Mouse (Mus musculus): Measurements from ENCODE around the gene Dclk3. TPM values are rescaled to one million over a fixed set of nuclear protein-coding genes. Genes with fewer than 3 reads are reported as not detected.

The Dclk3 gene
- polyA plus RNA-seq, 1 experiment, result not detected

DNA sequence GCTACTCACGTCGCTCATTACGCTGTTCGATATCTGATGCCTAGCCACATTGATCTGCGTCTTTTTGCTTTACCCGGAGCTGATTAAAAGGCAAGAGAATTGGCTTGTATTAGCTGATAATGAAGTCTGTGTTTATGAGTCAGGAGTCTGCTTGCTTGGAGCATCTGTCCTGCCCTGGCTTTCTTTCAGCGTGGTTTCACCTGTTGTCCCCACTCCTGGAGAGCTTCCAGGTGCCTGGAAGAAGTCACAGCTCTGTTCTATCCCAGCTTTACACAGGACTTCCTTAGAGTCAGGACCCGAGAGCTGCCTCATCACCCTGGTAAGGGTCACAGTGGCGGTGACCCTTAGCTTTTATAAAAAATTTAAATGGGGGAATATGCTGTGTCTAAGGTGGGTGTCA lies 61.3 kb downstream of the Dclk3 start:
- Histone ChIP-seq H3K4me1 (ENCODE audit: control insufficient read depth, insufficient read depth, low read length) (no peaks in the 10 kb centered on the region), H3K4me3 (replicated peaks; ENCODE audit: control insufficient read depth, low read depth, low read length) (no peak overlapping the region), H3K27ac (ENCODE audit: control insufficient read depth, insufficient read depth, low read depth, low read length, poor library complexity) (no peak overlapping the region)
- 82% methylated on average over 9 of the region's 9 CpGs for WGBS
- TF ChIP-seq POLR2A (IDR thresholded peaks at IDR 0.05; ENCODE audit: borderline replicate concordance, control insufficient read depth, low read depth, low read length) (no peak), CTCF (IDR thresholded peaks at IDR 0.05; ENCODE audit: control insufficient read depth, insufficient read depth, low read length) (no peak)

DNA sequence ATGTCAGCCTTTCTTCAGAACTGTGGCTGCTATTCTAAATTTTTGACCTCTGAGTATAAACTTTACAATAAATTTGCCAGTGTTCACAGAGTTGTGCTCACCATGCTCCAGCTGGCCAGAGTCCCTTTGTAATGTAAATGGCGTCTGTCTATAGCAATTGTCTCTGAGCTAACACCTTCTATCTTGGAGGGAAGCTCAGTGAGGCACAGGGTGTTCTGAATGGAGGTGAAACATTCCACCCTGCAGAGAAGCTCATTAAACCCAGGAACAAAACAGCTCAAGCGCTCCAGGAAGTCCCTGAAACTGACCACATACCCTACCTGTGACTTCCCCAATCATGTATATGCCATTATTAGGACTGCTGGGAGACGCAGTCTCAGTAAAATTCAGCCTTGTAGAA lies 67.2 kb downstream of the Dclk3 start:
- WGBS, result 63% methylated on average over 3 of the region's 3 CpGs
- H3K4me1 ChIP-seq (ENCODE audit: control insufficient read depth, insufficient read depth, low read length), result no peaks in the 10 kb centered on the region
- TF ChIP-seq CTCF (IDR thresholded peaks at IDR 0.05; ENCODE audit: control insufficient read depth, insufficient read depth, low read length), result no peak
- TF ChIP-seq POLR2A (IDR thresholded peaks at IDR 0.05; ENCODE audit: borderline replicate concordance, control insufficient read depth, low read depth, low read length), result no peak
- H3K4me3 ChIP-seq (replicated peaks; ENCODE audit: control insufficient read depth, low read depth, low read length), result no peak overlapping the region
- no peak overlapping the region for H3K27ac ChIP-seq (ENCODE audit: control insufficient read depth, insufficient read depth, low read depth, low read length, poor library complexity)

DNA sequence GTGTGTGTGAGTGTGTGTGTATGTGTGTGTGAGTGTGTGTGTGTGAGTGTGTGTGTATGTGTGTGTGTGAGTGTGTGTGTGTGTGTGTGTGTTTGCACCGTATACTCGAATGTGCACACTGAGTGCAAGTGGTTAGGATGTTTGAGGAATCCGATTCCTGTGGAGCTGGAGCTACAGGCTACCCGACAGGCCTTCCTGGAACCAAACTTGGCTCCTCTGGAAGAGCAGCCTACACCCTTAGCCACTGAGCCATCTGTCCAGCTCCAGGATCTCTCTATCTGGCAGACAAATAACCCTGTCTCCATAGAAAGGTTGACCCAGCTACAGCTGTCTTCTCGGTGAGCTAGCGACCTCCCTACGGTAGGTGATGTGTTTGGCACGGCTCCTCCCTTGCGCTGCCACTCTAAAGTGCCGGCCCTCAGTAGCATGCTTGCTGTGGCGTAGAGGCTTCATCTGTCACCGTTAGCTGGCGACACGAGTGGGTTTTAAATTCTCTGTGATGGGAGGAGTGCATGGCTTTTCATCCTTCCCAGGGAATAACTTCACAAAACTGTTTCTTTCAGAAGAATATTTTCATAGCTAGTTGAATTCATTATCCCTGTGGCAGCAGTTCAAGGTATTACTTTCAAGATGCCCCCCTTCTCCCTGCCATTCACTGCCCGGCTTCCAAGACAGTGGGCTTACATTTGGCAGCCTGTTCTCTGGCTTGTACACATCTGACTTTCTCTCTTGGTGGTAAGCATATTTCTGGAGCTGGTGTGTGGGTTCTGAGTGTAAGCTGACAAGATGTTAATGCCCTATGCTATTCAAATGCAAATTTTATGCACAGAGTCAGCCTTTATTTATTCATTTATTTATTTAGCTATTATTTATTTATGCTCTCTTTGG lies 75.9 kb downstream of the Dclk3 start:
- no peak overlapping the region for H3K4me3 ChIP-seq (replicated peaks; ENCODE audit: control insufficient read depth, low read depth, low read length)
- 79% methylated on average over 15 of the region's 15 CpGs for WGBS
- H3K27ac ChIP-seq (ENCODE audit: control insufficient read depth, insufficient read depth, low read depth, low read length, poor library complexity), result no peak overlapping the region
- no peaks in the 10 kb centered on the region for H3K4me1 ChIP-seq (ENCODE audit: control insufficient read depth, insufficient read depth, low read length)
- no peak for TF ChIP-seq POLR2A (IDR thresholded peaks at IDR 0.05; ENCODE audit: borderline replicate concordance, control insufficient read depth, low read depth, low read length)

DNA sequence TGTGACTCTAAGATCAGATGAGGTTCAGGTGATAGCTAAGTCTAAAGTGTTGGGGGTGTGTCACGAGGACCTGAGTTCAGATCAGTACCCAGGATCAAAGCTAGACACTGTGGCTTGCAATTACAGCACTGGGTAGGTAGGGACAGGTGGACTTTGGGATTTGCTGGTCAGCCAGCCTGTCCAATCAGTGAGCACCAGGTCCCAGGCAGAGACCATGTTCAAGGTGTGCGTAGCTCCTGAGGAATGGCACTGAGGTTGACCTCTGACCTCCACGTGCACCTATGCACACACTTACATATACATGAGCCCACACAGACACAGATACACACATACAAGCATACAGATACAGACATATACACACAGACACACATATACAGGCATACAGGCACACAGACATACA lies 76.7 kb downstream of the Dclk3 start:
- no peak overlapping the region for H3K27ac ChIP-seq (ENCODE audit: control insufficient read depth, insufficient read depth, low read depth, low read length, poor library complexity)
- 80% methylated on average over 3 of the region's 3 CpGs for WGBS
- H3K4me1 ChIP-seq (ENCODE audit: control insufficient read depth, insufficient read depth, low read length), result no peaks in the 10 kb centered on the region
- TF ChIP-seq CTCF (IDR thresholded peaks at IDR 0.05; ENCODE audit: control insufficient read depth, insufficient read depth, low read length), result no peak
- no peak for TF ChIP-seq POLR2A (IDR thresholded peaks at IDR 0.05; ENCODE audit: borderline replicate concordance, control insufficient read depth, low read depth, low read length)
- no peak overlapping the region for H3K4me3 ChIP-seq (replicated peaks; ENCODE audit: control insufficient read depth, low read depth, low read length)

DNA sequence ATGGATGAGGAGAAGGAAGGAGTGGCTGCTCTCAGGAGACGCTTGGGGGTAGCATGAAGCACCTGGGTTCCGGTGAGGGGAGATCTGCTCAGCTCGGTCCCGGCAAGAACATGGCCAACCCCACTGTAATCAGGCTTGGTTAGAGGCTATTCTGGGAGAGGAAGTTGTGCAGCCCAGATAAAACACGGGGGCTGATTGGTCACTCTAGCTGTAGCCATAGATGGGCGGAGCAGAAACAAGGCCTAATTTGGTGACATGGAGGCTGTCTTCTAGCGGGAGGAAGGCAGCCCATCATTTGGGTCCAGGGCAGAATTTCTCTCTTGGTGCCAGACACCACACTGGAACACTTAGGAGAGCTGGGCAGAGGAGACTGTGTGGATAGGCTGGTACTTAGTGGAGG lies 83.3 kb downstream of the Dclk3 start:
- H3K4me1 ChIP-seq (ENCODE audit: control insufficient read depth, insufficient read depth, low read length), result no peaks in the 10 kb centered on the region
- TF ChIP-seq POLR2A (IDR thresholded peaks at IDR 0.05; ENCODE audit: borderline replicate concordance, control insufficient read depth, low read depth, low read length) (no peak), CTCF (IDR thresholded peaks at IDR 0.05; ENCODE audit: control insufficient read depth, insufficient read depth, low read length) (no peak)
- no peak overlapping the region for H3K27ac ChIP-seq (ENCODE audit: control insufficient read depth, insufficient read depth, low read depth, low read length, poor library complexity)
- no peak overlapping the region for H3K4me3 ChIP-seq (replicated peaks; ENCODE audit: control insufficient read depth, low read depth, low read length)
- 74% methylated on average over 7 of the region's 7 CpGs for WGBS

DNA sequence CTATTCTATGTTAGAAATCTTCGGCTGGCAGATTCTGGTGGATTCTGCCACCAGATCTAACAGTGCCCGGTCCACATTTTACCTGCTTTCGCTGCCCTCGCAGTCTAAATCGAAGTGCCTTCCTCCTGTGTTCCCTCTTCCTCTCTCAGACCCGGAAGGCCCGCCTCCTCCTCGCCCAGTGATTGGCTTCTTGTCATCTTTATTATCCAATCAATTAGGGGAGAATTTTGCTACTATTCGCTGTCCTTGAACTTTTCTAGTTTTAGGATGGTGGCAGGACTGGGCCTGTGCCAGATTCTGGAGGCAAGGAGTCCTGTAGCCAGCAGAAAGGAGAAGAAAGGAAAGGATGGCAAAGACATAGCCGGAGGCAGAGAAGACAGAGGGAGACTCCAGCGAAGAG lies 84.2 kb downstream of the Dclk3 start:
- whole genome bisulfite sequencing, result 84% methylated on average over 11 of the region's 11 CpGs
- Histone ChIP-seq H3K27ac (ENCODE audit: control insufficient read depth, insufficient read depth, low read depth, low read length, poor library complexity) (no peak overlapping the region), H3K4me3 (replicated peaks; ENCODE audit: control insufficient read depth, low read depth, low read length) (no peak overlapping the region), H3K4me1 (ENCODE audit: control insufficient read depth, insufficient read depth, low read length) (no peaks in the 10 kb centered on the region)
- TF ChIP-seq POLR2A (IDR thresholded peaks at IDR 0.05; ENCODE audit: borderline replicate concordance, control insufficient read depth, low read depth, low read length) (no peak), CTCF (IDR thresholded peaks at IDR 0.05; ENCODE audit: control insufficient read depth, insufficient read depth, low read length) (no peak)

DNA sequence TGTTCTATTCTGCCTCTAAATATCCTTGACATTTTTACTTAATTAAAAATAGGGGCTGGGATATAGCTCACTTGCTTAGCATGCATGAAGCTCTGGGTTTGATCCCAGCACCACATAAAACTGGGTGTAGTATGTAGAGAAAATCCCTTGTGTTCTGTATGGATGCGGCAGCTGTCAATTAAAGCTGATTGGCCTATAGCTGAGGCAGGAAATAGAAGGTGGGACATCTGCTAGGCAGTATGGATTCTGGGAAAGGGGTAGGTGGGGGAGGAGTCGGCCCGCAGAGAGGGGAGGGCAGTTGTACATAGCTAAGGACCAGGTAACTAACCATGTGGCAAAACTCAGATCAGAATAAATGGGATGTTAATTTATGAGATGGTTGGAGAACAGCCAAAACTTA lies 85.0 kb downstream of the Dclk3 start:
- WGBS, result 76% methylated on average over 3 of the region's 3 CpGs
- no peak overlapping the region for H3K27ac ChIP-seq (ENCODE audit: control insufficient read depth, insufficient read depth, low read depth, low read length, poor library complexity)
- H3K4me3 ChIP-seq (replicated peaks; ENCODE audit: control insufficient read depth, low read depth, low read length), result no peak overlapping the region
- TF ChIP-seq CTCF (IDR thresholded peaks at IDR 0.05; ENCODE audit: control insufficient read depth, insufficient read depth, low read length) (no peak), POLR2A (IDR thresholded peaks at IDR 0.05; ENCODE audit: borderline replicate concordance, control insufficient read depth, low read depth, low read length) (no peak)
- H3K4me1 ChIP-seq (ENCODE audit: control insufficient read depth, insufficient read depth, low read length), result no peaks in the 10 kb centered on the region

DNA sequence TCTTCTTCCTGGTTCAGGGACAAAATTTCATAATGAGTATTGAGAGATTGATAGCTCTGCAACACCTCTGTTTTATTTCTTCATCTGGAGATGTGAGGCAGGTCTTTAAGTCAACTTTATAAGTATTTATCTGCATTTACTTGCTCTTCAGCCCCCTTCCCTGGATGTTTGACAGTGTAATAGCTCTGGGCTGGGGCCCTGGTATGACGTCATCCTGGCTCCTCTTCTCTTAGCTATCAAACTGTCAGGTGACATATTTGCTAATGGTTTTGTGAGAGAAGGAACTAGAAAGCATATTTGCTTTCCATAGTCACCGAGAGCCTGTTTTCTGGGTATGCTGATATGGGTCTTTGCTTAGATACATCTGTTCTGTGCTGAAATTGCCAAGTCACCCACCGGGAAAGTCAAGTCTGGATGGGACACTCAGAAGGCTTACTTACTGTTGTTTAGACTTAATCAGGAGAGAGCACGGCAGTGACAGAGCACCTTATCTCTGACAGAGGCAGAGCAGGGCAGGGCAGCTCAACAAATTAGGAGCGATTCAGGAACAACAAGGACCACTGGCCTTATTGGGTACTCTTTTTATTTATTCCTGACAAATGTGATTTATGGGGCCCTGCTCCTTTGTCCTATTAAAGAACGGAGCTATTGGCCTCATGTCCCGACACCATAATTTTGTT lies 96.0 kb downstream of the Dclk3 start:
- no peak overlapping the region for H3K27ac ChIP-seq (ENCODE audit: control insufficient read depth, insufficient read depth, low read depth, low read length, poor library complexity)

More for the DNA sequence above, 96.0 kb downstream of the Dclk3 start:
- no peaks in the 10 kb centered on the region for H3K4me1 ChIP-seq (ENCODE audit: control insufficient read depth, insufficient read depth, low read length)
- 52% methylated on average over 7 of the region's 7 CpGs for WGBS
- TF ChIP-seq POLR2A (IDR thresholded peaks at IDR 0.05; ENCODE audit: borderline replicate concordance, control insufficient read depth, low read depth, low read length) (no peak), CTCF (IDR thresholded peaks at IDR 0.05; ENCODE audit: control insufficient read depth, insufficient read depth, low read length) (no peak)
- no peak overlapping the region for H3K4me3 ChIP-seq (replicated peaks; ENCODE audit: control insufficient read depth, low read depth, low read length)
